Mouse (Mus musculus): ENCODE data around the gene C1qtnf2.
A peak's percentile ranks its signal among the peaks of the same experiment; 100 is the strongest.

The C1qtnf2 gene

GRCm38 (mm10) chr11:43483122-43483792 is 9.2 kb downstream of the C1qtnf2 start:
- DNase-seq: no peak

DNA sequence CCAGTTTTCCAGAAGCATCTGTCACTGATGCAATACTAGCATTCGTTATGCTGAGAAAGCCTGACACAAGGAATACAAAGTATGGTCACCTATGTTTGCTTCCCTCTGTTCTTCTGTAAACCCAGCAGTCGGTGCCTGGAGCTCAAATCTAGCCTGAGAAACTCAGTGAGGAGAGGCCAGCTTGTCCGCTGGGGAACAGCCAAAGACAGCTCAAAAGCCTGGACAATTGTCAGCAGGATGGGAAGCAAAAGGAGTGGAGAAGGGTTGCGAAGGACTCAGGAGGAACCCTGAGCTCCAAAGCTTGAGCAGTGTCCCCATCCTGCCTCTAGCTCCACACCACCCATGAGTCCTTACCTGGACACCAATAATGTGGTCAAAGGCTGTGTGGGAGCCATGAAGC is 10.0 kb downstream of the C1qtnf2 start:
- no peak for DNase-seq

DNA sequence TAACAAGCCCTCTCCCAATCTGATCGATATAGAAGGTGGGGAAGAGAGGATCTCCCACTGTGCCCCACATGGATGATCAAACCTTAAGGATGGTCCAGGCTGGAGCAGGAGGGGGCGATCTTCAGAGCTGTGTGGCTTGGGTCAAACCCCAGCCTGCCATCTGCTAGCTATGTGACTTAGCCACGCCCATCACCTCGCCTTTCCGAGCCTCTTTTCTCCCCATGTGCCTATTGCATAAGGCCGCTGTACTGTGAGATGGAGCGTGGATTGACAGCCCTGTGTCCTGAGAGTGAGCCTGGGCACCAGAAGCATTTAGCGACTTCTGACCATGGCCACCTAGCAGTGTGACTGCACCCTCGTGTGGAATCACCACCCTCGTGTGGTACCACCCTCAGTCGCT is 10.6 kb downstream of the C1qtnf2 start:
- no peak for DNase-seq

- DNase-seq: no peak
These were observed 11.8 kb downstream of the C1qtnf2 start for GRCm38 (mm10) chr11:43485855-43486254.

- peak; percentile 76 for DNase-seq
These were observed 18.6 kb downstream of the C1qtnf2 start for GRCm38 (mm10) chr11:43492663-43493062.

DNA sequence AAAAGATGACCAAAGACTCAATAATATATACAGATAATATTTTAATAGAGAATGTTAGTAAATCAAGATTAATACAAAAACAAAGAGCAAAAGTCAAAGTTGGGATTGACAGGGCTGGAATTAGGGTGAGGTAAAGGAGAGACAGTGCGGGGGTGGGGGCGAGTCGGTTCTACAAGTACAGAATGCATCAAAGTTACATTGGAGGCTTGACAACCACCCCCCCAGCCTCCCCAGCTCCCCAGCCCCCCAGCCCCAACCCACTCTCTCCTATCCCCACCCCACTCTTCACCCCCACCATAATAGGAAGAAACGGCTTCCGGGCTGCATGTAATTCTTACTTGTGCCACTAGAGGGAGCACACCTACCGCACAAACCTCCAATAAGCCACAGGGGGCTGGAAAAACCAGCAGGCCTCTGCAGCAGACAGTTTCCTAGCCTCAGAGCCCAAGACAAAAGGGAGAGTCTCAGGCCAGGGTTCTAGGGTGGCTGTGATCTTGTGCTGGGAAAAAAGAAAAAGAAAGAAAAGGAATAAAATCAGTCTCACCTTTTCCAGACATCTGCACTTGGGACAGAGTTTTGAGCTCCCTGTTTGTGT is 19.8 kb downstream of the C1qtnf2 start:
- peak; percentile 85 for DNase-seq

DNA sequence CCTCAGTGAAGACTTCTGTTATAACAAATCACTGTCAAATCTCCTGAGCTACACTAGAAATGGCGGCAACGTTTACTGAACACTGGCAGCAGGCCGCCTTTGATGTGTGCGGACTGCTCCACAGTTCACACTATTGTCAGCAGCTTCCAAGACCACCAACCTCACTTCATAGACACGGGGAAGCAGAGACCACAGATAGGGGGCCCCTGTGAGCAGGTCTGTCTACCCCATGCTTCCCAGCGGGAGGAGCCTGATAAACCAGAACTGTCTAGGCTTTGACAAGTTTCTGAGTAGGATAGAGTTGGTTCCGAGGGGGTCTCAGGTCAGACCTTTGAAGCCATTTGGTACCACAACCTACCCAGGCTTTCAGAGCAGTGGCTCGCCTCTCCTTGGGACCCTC is 21.0 kb downstream of the C1qtnf2 start:
- DNase-seq: no peak

- no peak for DNase-seq
These were observed 21.5 kb downstream of the C1qtnf2 start for GRCm38 (mm10) chr11:43495532-43495931.

DNA sequence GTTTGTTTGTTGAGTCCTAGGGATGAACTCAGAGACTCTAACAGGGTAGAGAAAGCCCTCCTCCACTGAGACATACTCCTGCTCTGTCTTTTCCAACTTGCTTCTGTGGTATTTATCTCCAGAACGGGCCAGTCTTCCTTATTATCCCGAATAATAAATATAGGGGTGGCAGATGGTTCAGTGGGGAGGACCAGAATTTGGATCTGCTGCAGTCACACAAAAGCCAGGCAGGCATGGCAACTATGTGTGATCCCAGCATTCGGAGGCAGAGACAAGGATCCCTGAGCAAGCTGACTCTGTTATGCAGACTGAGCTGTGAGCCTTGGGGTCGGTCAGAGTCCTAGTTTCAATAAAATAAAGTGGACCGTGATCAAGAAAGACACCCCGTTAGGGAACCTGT is 27.2 kb downstream of the C1qtnf2 start:
- DNase-seq: no peak

DNA sequence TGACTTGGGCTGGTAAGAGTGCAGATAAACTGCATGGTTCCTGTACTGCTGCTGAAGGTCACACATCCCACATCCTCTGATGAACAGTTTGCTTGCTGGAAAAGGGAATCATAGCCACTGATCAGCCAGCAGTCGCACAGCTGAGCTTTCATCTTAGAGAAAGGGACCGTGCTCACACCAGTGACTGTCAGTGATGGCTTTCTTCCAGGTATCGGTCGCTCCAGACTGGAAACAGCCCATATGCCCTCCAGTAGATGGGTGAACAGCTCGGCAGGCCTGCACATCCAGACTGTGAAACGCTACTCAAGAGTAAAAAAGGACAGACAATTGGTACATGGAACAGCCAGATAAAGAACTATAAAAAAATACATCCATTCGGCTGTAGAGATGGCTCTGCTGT is 31.1 kb downstream of the C1qtnf2 start:
- DNase-seq: no peak

DNA sequence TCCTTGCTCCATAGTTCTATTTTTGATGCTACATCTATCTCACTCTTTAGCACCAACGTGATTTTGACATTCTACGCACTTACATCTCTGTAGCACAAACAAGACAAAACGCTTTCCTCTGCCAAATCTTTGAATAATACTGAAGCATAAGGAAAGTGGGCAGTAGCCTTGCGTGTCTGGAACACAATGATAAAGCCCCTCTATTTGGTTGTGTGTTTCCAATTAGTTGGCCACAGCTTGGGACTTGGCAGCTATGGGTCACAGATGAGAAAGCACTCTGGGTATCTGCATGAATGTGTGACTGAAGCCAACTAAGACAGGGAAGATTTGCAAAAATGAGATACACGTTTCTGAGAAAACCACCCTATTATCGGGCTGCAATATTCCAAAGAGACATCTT is 33.9 kb downstream of the C1qtnf2 start:
- DNase-seq: no peak

GRCm38 (mm10) chr11:43509878-43510277 is 35.8 kb downstream of the C1qtnf2 start:
- DNase-seq: no peak

DNA sequence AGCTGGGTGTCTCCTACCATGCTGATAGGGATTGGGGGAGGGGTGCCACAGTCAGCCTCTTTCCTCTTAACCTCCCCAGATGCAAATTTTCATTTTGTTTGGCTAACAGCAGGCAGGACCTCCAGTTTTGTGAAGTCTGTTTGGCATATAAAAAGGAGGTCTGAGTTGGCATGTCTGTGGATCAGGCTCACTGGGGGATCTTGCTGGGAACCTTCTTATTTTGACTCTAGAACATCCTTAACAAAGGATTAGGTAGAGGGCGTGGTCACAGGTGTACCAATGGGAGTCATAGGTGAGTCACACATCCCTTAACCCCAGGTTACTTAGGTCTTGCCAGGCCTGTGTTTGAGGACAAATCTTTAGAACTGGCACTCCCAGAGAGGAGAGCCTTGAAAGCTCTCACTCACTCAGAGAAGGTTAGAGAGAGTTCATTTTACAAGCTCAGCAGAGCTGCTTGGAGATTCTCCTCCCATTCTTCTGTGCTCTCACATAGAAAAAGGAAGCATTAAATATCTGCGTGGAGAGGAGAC is 38.6 kb downstream of the C1qtnf2 start:
- no peak for DNase-seq

DNA sequence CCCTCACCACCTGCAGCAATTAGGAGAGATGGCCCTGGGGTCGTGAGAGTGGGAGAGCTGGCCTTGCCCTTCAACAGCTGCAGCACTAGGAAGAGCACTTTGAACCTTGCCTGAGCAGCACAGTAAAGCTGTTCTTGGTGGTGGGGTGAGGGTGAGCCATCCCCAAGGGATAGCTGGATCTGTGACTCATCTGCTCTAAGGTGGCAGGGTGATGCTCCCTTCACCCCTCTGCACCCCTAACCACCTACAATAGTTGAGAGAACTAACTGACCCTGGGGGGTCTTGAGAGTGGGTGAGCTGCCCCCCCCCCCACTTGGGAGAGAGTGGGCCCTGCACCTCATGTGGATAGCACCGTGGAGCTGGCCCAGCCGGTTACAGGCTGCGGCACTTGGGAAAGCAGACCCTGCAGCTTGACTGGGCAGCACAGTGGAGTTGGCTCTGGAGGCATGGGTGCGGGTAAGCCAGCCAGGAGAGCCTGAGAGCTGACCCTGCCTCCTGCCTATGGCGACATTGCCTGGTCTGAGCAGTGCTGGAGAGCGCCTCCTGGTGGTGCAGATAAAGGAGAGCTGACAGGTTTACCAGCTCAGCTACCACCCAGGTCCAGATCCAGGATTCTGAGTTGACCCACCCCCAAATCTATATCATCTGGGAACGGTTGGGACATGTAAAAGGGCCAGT is 42.4 kb downstream of the C1qtnf2 start:
- no peak for DNase-seq

GRCm38 (mm10) chr11:43517641-43518040 is 43.6 kb downstream of the C1qtnf2 start:
- DNase-seq: peak; percentile 82

GRCm38 (mm10) chr11:43518086-43518485 is 44.0 kb downstream of the C1qtnf2 start:
- DNase-seq: no peak

DNA sequence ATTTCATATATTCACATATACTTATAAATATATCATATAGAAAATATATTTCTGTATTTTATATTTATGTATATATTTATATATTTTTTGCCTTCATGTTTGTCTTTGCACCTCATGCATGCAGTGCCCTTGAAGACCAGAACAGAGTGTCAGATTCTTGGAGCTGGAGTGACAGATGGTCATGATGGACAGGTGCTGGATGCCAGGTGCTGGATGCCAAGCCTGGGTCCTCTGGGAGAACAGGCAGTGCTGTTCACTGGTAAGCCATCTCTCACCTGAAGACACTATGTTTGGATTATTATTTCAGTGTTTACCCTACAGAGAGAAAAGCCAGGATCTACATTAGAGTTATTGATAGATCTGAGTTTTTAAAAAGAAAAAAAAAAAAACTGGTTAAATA is 44.7 kb downstream of the C1qtnf2 start:
- no peak for DNase-seq

DNA sequence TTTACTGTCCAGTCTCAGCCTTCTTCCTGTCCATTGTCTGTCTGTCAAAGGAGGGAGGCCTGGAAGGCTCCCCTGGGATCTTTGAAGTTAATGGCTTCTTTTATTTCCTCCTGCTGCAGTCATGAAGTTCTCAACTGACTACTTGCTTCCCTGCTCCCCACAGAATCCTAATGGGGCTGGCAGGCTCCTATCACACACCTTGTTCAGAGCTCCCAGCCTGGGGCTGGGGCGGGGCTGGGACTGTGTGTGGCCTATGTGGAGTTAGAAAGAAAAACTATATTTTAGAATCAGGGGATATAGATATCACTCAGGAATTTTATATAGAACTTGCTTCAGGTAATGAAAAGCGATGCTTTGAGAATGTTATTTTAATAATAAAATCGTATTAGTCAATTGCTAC is 46.4 kb downstream of the C1qtnf2 start:
- no peak for DNase-seq

DNA sequence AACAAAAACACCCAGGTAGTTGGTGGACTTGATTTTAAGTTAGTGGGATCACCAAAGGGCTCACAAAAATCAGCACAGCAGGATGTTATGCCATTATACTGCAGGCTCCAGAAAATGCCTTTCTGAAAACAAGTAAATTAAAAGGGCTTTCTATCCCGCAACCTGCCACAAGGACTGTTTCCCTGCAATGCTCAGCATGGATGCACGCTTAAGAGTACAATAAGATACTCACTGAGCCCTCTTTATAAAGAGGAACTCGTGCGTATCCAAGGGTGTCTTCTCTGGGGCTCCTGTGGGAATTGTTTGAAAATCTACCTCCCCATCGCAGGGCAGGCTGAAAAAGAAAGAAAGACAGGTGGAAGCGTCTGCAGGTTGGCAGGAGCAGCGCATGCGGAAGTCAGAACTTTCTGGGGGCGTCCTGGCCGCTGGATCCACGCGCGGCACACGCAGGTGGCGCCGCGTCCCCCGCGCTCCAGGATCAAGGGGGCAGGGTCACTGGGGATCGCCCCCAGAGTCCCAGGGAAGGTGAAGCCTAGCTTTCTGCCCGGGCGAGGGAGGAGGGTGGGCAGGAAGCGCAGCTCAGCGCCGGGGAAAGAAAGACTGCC is 54.1 kb downstream of the C1qtnf2 start:
- DNase-seq: no peak

- peak; percentile 72 for DNase-seq
These were observed 54.8 kb downstream of the C1qtnf2 start, which contains the start of gene Ccnjl for GRCm38 (mm10) chr11:43528683-43529499. Ccnjl (plus strand) TSS chr11:43528784.

DNA sequence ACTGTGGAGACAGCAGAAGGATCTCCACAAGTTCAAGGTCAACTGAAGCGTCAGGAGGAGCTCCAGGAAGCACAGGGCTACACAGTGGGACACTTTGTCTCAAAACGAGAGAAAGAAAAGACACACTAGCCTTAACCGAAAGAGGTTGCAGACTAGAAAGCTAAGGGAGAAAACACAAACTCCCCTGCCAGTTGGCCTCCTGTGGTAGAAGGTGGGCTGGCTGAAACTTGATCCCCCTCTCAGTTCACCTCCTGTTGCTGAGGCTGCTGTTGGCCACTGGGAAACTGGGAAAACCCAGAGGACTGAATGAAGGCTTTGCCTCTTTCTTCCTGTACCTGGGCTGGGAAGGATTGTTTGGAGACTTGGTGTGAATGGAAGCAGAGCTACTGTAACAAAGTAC is 56.0 kb downstream of the C1qtnf2 start:
- no peak for DNase-seq

DNA sequence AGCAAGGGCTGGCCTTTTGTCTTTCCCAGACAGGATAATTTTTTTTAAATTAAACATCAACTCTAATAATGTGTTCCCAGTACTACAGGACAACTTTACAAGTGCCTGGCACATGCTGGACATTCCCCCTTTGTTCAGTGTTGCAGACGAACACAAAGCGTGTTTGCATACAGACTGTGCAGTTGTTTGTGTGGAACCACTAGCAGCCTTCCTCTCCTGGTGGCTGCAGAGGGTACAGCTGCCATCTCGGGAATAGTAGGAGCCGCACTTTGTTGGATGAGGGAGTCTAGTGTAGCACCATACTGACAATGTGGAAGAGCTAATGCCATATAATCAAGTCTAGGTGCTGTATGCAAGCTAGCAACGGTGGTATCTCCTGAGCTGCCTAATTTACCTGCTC is 57.5 kb downstream of the C1qtnf2 start:
- DNase-seq: no peak

GRCm38 (mm10) chr11:43537074-43537473 is 63.0 kb downstream of the C1qtnf2 start:
- no peak for DNase-seq

All from cerebellum, adult 8-10 months (tissue).